Mouse (Mus musculus): ENCODE measurements at regions not wholly inside any gene's neighbourhood (a gene's known extent, or its start where the extent isn't known, plus 50 kb on each side); places are given as distances from the start of the nearest gene placed in this dataset.
A peak's percentile ranks its signal among the peaks of the same experiment; 100 is the strongest.

DNA sequence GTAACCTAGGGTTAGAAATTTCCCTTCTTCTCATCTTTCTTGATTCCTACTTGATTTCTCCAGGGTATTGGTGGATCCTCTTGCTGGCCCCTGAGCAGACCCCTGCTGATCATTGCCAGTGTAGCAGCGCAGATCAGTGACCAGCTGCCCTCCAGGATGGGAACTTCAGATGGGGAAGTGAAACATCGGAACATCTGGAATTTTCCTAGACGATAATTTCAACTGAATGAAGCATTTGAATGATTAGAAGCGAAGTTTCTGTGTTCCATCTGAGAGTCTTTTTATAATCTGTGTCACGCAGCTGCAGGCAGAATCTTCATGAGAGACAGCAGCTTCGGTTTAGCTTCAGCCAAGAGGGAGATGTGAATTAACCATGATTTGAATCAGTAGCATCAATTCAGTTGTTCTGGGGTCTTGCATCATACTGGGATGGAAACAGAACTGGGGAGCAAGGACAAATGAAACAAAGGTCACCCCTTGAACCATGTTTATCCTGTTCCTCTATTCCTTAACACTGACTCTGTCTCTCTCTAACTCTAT is 57.8 kb upstream of the Ddit4l start:
- DNase-seq: no peak

DNA sequence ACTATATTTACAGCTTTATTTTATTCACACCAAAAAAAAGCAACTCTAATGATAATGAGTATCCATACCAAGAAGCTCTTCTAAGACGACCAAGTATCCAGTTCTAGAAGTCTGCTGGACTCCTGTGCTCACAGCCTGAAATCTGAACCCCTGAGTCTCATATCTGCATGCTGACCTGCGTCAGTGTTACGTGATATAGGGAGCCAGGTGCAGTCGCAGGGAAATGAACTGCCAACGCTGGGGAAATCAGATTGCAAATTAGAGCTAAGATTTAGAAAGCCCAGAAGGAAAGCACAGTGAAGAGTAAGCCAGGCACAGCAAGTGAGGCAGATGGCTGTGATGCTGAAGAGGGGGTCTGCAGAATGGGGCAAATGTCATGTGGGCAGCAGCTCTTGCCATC is 57.1 kb upstream of the Ddit4l start:
- no peak for DNase-seq

- peak; percentile 12 to 51 for DNase-seq
Observed at GRCm38 (mm10) chr3:137568580-137569313, 52.7 kb upstream of the Ddit4l start.
